Mouse (Mus musculus) testis, postnatal 14 days (tissue): ENCODE results near the gene Etv4.

Experiments
- DNase-seq: peaks from one replicate; pipeline ENCODE4 v3.0.0; 2021; ENCODE audit warnings: low spot score

Etv4 gene

DNA sequence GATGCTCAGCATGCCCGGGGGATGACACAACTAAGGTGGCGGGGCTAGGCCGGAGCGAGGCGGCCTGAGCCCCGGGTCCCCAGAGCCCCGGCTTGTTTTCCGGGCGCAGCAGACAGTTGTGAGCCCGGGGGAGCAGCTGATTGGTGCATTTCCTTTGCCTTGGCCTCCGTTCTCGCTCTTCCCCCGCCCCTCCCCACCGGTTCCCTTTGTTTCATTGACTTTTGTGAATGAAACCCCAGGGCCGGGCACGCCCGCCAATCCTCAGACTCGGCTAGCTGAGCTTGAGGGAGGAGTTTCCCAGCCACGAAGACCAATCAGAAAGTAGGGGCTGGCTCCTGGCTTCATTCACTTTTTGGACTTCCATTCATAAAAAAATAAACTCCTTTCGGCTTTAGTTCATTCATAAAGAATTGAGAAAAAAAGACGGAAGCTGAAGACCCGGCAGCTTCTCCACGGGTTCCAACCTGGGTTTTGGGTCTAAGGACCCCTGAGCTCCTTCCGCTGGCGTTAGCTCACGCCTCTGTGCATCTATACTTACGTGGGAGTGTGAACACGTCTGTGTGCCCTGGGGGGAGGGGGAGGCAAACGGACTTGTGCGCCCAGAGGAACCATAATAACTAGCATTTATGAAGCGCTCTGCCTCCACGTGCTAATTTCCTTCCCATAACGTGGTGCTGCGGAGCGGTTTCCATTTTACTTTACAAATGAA lies at the start of gene Etv4:
Gene Etv4 (minus strand): TSS at position 229 of the 709 bp plus-strand sequence.
- peak; percentile 91 for DNase-seq

DNA sequence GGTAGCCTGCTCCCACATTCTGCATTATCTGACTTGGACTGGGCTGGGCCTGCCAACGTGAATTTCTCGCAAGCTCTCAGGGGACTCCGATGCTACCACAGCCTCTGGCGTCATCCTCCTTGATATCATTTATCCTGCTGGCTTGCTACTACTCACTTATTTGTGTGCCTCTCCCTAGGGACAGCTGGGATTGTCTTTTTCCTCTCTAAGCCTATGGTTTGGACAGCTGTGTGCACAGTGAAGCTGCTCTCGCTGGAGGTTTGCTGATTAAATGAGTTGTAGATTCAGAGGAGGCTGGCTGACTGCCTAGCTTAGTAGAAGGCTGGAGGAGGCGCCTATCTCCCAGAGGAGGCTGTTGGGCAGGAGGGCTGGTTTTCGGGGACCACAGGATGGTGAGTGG lies 46.8 kb upstream of the Etv4 start:
- DNase-seq, result no peak

DNA sequence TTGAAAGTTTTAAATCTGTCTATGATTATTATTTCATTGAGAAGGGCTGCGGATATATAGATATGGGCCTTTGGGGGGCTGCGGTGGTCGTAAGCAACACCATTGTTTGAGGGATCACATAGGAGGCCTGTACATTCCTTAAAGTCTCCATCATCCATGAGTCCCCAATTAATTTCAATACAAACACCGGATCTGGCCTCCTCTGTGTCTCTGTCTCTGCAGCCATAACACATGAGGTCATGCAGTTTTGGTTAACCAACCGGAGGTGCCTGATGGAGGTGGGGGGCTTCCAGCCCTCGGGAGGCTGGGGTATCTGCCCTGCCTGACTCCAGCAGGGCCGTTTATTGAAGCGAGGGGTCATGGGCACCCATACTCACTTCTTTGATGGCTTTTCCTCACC lies 45.4 kb upstream of the Etv4 start:
- no peak for DNase-seq

GRCm38 (mm10) chr11:101830112-101830511 lies 44.9 kb upstream of the Etv4 start:
- no peak for DNase-seq

DNA sequence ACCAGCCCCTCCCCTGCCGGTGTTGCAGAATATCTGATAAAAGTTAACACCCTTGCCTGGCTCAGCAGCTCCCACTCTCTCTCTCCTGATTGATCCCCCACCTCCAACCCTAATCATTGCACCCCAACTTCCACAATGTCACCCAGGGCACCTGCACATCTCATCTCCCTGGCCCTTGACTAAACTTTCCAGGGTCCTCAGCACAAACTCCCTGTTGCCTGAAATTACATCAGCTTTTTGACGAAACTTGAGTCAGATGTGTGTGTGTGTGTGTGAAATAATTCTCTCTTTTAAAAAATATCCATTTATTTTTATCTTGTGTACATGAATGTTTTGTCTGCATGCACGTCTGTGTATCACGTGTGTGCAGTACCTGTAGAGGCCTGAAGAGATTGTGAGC lies 43.5 kb upstream of the Etv4 start:
- DNase-seq, result no peak

- DNase-seq, result no peak
Observed at GRCm38 (mm10) chr11:101823210-101823609, 38.0 kb upstream of the Etv4 start.

DNA sequence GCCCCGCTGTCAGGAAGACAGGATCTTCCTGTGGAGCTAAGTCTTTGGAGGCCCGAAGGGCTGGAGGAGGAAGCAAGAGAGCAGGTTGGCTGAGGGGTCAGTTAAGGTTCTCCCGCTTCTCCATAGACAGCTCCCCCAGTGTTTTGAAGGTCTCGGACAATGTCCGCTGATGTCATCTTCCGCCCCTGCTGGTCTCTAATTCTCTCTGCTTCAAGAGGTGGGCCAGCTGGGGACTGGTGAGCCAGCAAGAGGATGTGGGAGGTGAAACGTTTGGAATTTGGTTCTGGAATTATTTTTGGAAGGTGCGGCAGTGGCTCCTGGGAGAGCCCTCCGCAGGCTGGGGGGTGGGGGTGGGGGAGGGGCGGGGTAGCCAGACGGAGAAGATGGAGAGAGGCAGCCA lies 35.7 kb upstream of the Etv4 start:
- peak; percentile 13 for DNase-seq

- DNase-seq, result peak; percentile 21
Observed at GRCm38 (mm10) chr11:101819853-101820252, 34.7 kb upstream of the Etv4 start.

GRCm38 (mm10) chr11:101815103-101816085 lies 30.2 kb upstream of the Etv4 start:
- DNase-seq, result no peak

- peak; percentile 84 for DNase-seq
Observed at GRCm38 (mm10) chr11:101814375-101815102, 29.4 kb upstream of the Etv4 start.

DNA sequence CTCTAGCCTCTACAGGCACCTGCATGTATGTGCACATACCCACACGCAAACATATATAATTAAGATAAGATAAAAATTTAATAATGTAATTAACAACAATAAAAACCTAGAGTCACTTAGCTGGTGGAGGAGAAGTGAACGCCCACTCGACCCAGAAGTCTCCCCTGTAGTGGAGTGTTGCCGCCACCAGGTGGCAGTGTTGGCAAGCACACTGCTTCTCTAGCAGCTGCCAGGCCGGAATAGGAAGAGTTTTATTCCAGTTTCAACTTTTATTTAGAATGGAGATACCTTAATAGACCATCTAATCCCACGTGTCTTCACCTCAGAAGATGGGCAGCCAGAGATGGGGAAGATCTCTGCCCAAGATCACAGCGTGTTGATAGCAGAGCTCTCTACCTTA lies 28.1 kb upstream of the Etv4 start:
- peak; percentile 69 for DNase-seq

GRCm38 (mm10) chr11:101809060-101809828 lies 24.1 kb upstream of the Etv4 start:
- no peak for DNase-seq

DNA sequence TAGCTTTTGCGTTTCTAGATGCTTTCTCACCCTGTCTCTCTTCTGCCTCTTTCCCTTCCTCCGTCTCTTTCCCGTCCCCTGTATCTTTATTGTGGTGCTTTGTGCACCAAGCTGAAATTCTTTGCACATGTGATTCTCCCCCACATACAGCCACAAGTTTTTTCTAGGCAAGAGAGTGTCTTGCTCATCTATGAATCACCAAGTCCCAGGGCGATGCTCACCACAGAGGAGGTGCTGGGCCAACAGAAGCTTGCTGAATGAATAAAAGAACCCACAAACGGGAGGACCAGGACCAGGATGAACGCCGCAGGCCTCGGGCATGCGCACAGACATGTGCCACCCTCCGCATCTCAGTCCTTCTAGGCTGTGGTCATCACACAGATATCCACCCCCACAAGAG lies 22.1 kb upstream of the Etv4 start:
- no peak for DNase-seq

- no peak for DNase-seq
Observed at GRCm38 (mm10) chr11:101806741-101807140, 21.6 kb upstream of the Etv4 start.

- no peak for DNase-seq
Observed at GRCm38 (mm10) chr11:101805113-101805704, 20.0 kb upstream of the Etv4 start.

- no peak for DNase-seq
Observed at GRCm38 (mm10) chr11:101801386-101801785, 16.2 kb upstream of the Etv4 start.

DNA sequence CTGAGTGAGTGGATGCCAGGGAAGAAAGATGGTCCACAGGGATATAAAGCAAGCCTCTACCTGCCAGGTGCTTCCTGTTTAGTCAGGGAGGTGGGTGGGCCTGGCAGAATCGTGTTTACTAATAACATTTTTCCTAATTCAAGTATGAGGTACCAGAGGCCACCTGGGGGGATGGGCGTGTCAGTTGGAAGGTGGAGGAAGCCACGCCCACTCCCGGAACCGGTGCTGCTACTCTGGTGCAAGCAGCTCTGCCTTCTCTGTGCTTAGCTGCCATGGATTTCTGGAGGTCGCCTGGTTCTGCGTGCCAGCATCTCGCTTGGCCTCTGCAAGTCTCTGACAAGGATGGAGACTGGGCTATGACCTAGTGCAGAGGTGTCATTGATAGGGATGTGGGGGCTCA lies 12.9 kb upstream of the Etv4 start:
- DNase-seq, result no peak

DNA sequence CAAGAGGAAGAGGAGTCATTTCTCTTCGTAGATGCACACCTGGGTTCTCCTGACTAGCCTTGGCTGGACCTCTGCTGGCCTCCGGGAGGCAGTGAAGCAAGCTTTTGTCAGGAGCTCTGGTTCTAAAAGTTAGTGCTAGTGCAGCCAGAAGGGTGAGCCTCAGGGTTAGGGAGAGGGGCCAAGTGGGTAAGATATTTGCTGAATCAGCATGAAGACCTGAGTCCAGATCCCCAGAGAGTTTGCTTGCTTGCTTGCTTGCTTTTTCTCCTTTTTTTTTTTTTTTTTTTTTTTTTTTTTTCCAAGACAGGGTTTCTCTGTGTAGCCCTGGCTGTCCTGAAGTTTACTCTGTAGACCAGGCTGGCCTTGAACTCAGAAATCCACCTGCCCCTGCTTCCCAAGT lies 12.2 kb upstream of the Etv4 start:
- no peak for DNase-seq

DNA sequence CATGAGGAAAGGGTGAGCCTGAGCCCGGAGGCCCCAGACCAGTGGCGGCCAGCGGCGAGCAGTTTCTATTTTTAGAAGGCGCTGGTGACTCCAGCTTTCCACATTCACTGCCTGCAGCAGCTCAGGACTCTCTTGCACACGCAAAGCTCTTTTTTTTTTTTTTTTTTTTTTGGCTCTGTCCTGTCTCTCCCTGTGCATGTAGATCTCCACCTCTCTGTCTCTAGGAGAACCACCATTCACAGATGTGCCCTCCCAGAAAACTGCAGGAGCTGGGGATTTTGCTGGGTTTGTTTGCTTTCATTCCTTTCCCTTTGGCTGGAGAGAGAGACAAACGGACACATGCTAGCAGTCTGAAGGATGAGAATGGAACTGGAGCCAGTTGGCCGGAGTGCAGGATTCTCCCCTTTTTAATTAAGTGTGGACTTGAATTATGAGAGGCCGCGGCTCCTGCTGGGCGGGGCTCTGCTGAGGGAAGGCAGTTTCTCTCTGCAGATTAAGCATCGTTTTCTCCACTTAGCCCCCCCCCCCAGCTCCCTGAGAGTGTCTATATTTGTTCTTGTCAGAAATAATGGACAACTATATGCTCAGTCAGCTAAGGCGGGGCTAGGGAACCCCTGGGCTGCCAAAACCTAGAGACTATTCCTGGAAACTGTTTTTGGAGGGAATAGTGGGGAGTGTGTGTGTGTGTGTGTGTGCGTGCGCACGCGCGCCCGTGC lies 5.8 kb upstream of the Etv4 start:
- no peak for DNase-seq

DNA sequence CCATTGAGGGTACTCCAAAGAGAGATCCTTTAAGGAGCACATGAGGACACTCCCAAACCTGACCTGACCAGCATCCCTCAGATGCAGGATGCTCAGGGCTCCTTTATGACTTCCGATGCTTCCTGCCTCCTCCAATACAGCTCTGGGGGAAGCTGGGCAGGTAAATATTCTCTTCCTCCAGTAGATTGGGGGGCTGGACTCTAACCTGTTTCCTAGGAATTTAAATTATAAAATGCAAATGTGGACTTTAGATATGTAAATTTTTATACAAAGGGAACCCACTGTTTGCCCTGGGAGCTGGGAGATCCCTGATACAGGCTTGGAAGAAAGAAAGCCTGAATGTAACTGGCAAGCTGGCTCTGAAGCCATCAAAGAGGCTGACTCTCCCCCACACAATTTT lies 2.3 kb upstream of the Etv4 start:
- DNase-seq, result no peak

- no peak for DNase-seq
Observed at GRCm38 (mm10) chr11:101786651-101787050, 1.5 kb upstream of the Etv4 start.
